Mouse (Mus musculus) forebrain, embryonic 14.5 days (tissue): ENCODE data around the gene Cfap61. TPM values are rescaled to one million over a fixed set of nuclear protein-coding genes. Genes with fewer than 3 reads are reported as not detected.

Experiments
- ATAC-seq: fragments of 200-750 bp; cut with Nextera tagmentation; 2 replicates; pipeline ENCODE4 v1.8.0; 2017; ENCODE audit warnings: mild to moderate bottlenecking, moderate library complexity
- DNase-seq: peaks from one replicate; pipeline ENCODE4 v3.0.0-alpha.2; 2015; ENCODE audit warnings: low spot score
- H3K27ac ChIP-seq: fragments of 300-500 bp; sonication (generic); 2 replicates; pipeline ENCODE4 v1.5.1; 2014; ENCODE audit warnings: low read depth, mild to moderate bottlenecking, control low read depth, low read length, moderate library complexity
- H3K27me3 ChIP-seq: fragments of 300-500 bp; sonication (generic); replicated peaks from 2 replicates; pipeline ENCODE4 v1.6.1; 2014; ENCODE audit warnings: low read length, control low read depth, mixed read lengths; ENCODE audit not compliant: control insufficient read depth, insufficient read depth
- H3K36me3 ChIP-seq: fragments of 300-500 bp; sonication (generic); 2 replicates; pipeline ENCODE4 v1.6.1; 2014; ENCODE audit warnings: low read length, control low read depth; ENCODE audit not compliant: control insufficient read depth, insufficient read depth
- H3K4me1 ChIP-seq: fragments of 300-500 bp; sonication (generic); 2 replicates; pipeline ENCODE4 v1.6.1; 2014; ENCODE audit warnings: antibody characterized with exemption, low read length, control low read depth; ENCODE audit not compliant: control insufficient read depth, insufficient read depth
- H3K4me2 ChIP-seq: fragments of 300-500 bp; sonication (generic); 2 replicates; pipeline ENCODE4 v1.6.1; 2014; ENCODE audit warnings: mild to moderate bottlenecking, control low read depth, low read length
- H3K4me3 ChIP-seq: fragments of 300-500 bp; sonication (generic); 2 replicates; pipeline ENCODE4 v1.5.1; 2014; ENCODE audit warnings: low read depth, low read length, control low read depth
- H3K9ac ChIP-seq: fragments of 300-500 bp; sonication (generic); 2 replicates; pipeline ENCODE4 v1.6.1; 2014; ENCODE audit warnings: mild to moderate bottlenecking, low read length, control low read depth, moderate library complexity
- H3K9me3 ChIP-seq: fragments of 300-500 bp; sonication (generic); replicated peaks from 2 replicates; pipeline ENCODE4 v1.6.1; 2016; ENCODE audit warnings: low read length, control low read depth, mixed read lengths; ENCODE audit not compliant: control insufficient read depth
- WGBS: fragments of 180-500 bp; shearing (Covaris S2); extraction: QIAGEN DNeasy Blood & Tissue Kit; methylation state at CpG from one replicate; pipeline ENCODE4 v1.1.7; 2014; 5-methylcytosine and 5-hydroxymethylcytosine counted together
- polyA plus RNA-seq: library from polyadenylated mRNA; unstranded; fragments of >200 nt; fragmentation: Nextera tagmentation; extraction: Ambion mirVana; gene quantifications from 2 replicates; pipeline ENCODE4 v1.2.1, GENCODE M21; 2014

Gene Cfap61
- polyA plus RNA-seq, 1 experiment from 2014 or later = 2.5 TPM

DNA sequence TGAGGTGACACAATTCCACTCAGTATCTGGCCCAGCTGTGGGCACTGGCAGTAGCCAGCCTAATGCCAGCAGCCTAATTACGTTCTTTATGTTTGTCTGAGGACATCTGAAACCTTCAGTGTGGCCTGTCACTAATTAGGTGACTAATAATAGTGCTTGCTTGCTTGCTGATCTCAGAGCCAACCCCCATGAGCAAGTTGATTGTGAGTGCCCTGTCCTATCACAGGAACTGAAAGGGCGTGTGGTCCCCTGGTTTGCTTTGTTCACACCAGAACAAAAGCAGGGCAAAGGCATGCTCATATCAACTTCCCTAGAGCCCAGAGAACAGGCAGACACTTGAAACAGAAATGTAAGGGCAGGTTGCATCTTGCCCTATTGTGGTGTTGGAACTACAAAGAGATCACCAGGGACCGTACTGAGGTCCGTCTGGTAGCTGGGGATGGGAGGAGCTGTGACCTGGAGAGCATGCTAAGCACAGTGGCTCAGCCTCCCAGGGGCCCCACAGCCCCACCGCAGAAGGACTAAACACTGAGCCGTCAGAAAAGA, 148.8 kb downstream of the Cfap61 start:
- ATAC-seq = peak; percentile 58
- Histone ChIP-seq H3K36me3 (no peaks in the 10 kb centered on the region), H3K4me1 (peaks cover 8% of the 10 kb centered on the region), H3K27me3 (no peaks in the 10 kb centered on the region), H3K4me3 (no peak overlapping the region), H3K27ac (no peak overlapping the region), H3K4me2 (no peak overlapping the region), H3K9me3 (no peaks in the 10 kb centered on the region), H3K9ac (no peak overlapping the region)
- WGBS = 7% methylated on average over 6 of the region's 6 CpGs
- DNase-seq = no peak

DNA sequence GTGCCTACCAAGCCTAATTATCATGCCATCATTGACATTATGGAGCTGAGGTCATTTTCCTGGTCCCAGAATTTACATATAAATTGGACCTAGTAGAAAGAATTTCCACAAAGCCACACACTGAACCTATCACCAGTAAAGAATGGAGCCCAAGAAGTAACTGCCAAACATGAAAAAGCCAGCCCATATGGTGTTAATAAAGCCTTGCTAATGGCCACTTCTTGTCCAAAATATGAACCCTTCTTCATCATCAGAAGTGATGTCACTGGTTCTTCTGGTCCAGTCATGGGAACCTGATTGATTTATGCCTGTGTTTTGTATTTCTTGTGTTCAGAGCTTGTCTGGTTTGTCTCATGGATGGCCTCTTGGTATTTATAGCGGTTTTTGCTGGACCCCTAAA, 152.8 kb downstream of the Cfap61 start:
- WGBS = 79% methylated on average over 1 of the region's 1 CpGs
- Histone ChIP-seq H3K4me1 (peaks cover 12% of the 10 kb centered on the region), H3K9me3 (no peaks in the 10 kb centered on the region), H3K4me3 (no peak overlapping the region), H3K27me3 (no peaks in the 10 kb centered on the region), H3K27ac (no peak overlapping the region), H3K9ac (no peak overlapping the region), H3K36me3 (no peaks in the 10 kb centered on the region), H3K4me2 (no peak overlapping the region)
- ATAC-seq (no peak), DNase-seq (no peak)

- H3K9ac ChIP-seq = no peak overlapping the region
- no peak overlapping the region for H3K4me2 ChIP-seq
- H3K4me1 ChIP-seq = peaks cover 8% of the 10 kb centered on the region; the same call in 1 of the 2 replicates
- no peaks in the 10 kb centered on the region for H3K36me3 ChIP-seq
- no peak overlapping the region for H3K4me3 ChIP-seq
- ATAC-seq (no peak), DNase-seq (no peak)
- no peaks in the 10 kb centered on the region for H3K27me3 ChIP-seq
- H3K27ac ChIP-seq = no peak overlapping the region
- 20% methylated on average over 6 of the region's 6 CpGs for WGBS
- no peaks in the 10 kb centered on the region for H3K9me3 ChIP-seq
Observed at GRCm38 (mm10) chr2:146089157-146089692, 154.6 kb downstream of the Cfap61 start.

DNA sequence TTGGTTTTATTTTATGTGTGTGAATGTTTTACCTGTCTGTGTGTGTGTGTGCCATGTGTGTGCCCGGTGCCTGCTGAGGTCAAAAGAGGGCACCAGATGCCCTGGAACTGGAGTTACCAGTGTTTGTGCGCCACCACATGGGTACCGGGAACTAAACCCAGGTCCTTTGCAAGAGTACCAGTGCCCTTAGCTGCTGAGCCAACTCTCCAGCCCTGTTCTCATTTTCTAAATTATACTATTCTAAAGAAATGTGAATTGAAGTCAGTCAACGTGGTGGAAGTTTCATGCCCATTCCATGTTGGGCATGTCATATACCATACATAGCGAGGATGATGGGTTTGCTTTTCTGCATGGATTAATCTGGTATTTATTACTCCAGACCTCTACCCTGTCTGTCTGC, 162.9 kb downstream of the Cfap61 start:
- no peaks in the 10 kb centered on the region for H3K27me3 ChIP-seq
- ATAC-seq (no peak), DNase-seq (no peak)
- H3K27ac ChIP-seq = no peak overlapping the region
- H3K9ac ChIP-seq = no peak overlapping the region
- no peak overlapping the region for H3K4me2 ChIP-seq
- H3K9me3 ChIP-seq = no peaks in the 10 kb centered on the region
- 96% methylated on average over 5 of the region's 5 CpGs for WGBS
- 0 out of 2 replicates have a peak, but pooled peaks cover 4% of the 10 kb centered on the region for H3K4me1 ChIP-seq
- no peak overlapping the region for H3K4me3 ChIP-seq
- H3K36me3 ChIP-seq = no peaks in the 10 kb centered on the region

- Histone ChIP-seq H3K9me3 (no peaks in the 10 kb centered on the region), H3K27me3 (no peaks in the 10 kb centered on the region), H3K4me1 (peaks cover 4% of the 10 kb centered on the region; the same call in 1 of the 2 replicates), H3K36me3 (no peaks in the 10 kb centered on the region), H3K4me2 (no peak overlapping the region), H3K9ac (no peak overlapping the region), H3K4me3 (no peak overlapping the region), H3K27ac (no peak overlapping the region)
- 32% methylated on average over 16 of the region's 16 CpGs for WGBS
- DNase-seq (no peak), ATAC-seq (peak; percentile 30)
Observed at GRCm38 (mm10) chr2:146098853-146099717, 164.5 kb downstream of the Cfap61 start.

DNA sequence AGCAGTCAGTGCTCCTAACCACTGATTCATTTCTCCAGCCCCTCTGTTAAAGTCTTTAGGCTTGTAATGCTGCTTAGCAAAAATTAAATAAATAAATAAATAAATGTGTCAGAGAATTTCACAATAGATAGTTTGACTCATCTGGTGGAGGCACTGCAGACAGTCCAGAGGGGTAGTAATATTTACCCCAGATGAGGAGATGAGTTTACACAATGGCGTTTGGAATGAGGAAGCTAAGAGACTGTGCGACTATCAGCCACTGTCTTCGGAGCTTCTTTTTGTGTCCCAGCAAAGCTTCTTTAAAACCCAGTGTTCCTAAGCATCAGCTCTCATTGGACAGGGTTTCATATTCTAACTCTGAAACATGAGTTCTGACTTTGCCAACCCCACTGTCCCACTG, 165.3 kb downstream of the Cfap61 start:
- Histone ChIP-seq H3K9me3 (no peaks in the 10 kb centered on the region), H3K4me2 (no peak overlapping the region), H3K27ac (no peak overlapping the region), H3K27me3 (no peaks in the 10 kb centered on the region), H3K4me1 (peaks cover 4% of the 10 kb centered on the region; the same call in 1 of the 2 replicates), H3K4me3 (no peak overlapping the region), H3K9ac (no peak overlapping the region), H3K36me3 (no peaks in the 10 kb centered on the region)
- DNase-seq (no peak), ATAC-seq (no peak)
- 86% methylated on average over 3 of the region's 3 CpGs for WGBS

- no peak overlapping the region for H3K9ac ChIP-seq
- H3K4me1 ChIP-seq = peaks cover 4% of the 10 kb centered on the region; the same call in 1 of the 2 replicates
- H3K4me3 ChIP-seq = no peak overlapping the region
- ATAC-seq (no peak), DNase-seq (no peak)
- H3K36me3 ChIP-seq = no peaks in the 10 kb centered on the region
- H3K27me3 ChIP-seq = no peaks in the 10 kb centered on the region
- no peak overlapping the region for H3K27ac ChIP-seq
- H3K9me3 ChIP-seq = no peaks in the 10 kb centered on the region
- 26% methylated on average over 10 of the region's 10 CpGs for WGBS
- H3K4me2 ChIP-seq = no peak overlapping the region
Observed at GRCm38 (mm10) chr2:146100489-146101060, 166.0 kb downstream of the Cfap61 start.

- Histone ChIP-seq H3K36me3 (no peaks in the 10 kb centered on the region), H3K9ac (no peak overlapping the region), H3K4me2 (no peak overlapping the region), H3K27ac (no peak overlapping the region), H3K4me1 (peaks cover 4% of the 10 kb centered on the region; the same call in 1 of the 2 replicates), H3K9me3 (no peaks in the 10 kb centered on the region), H3K27me3 (no peaks in the 10 kb centered on the region), H3K4me3 (no peak overlapping the region)
- DNase-seq (no peak), ATAC-seq (no peak; the same call in 1 of the 2 replicates)
- WGBS = 78% methylated on average over 3 of the region's 3 CpGs
Observed at GRCm38 (mm10) chr2:146102600-146102999, 168.0 kb downstream of the Cfap61 start.
